Mouse (Mus musculus) MEL (cell line): Measurements from ENCODE around the gene Lhfp.

Experiments used
- CTCF ChIP-seq, 3 experiments: IDR thresholded peaks in 2 of 3; conservative IDR thresholded peaks in 1 of 3; 2 replicates each; pipeline ENCODE4 v1.5.1; 2011 to 2012; ENCODE audit warnings: low read length in 3 of 3, low read depth in 2 of 3, mild to moderate bottlenecking in 2 of 3, improper control_type of control experiment in 1 of 3, inconsistent platforms in 1 of 3, mixed read lengths in 1 of 3, moderate library complexity in 1 of 3; ENCODE audit not compliant: control insufficient read depth in 1 of 3, insufficient read depth in 1 of 3, poor library complexity in 1 of 3, severe bottlenecking in 1 of 3
- EP300 ChIP-seq, 2 experiments: IDR thresholded peaks; 2 replicates each; pipeline ENCODE4 v1.6.1; 2011; ENCODE audit warnings: improper control_type of control experiment in 2 of 2, low read length in 2 of 2, low read depth in 1 of 2, mild to moderate bottlenecking in 1 of 2
- GATA1 ChIP-seq: IDR thresholded peaks from 2 replicates; pipeline ENCODE4 v1.6.1; 2011; ENCODE audit warnings: low read depth, low read length, improper control_type of control experiment
- MEF2A ChIP-seq: IDR thresholded peaks from 2 replicates; pipeline ENCODE4 v1.6.1; 2014; ENCODE audit warnings: low read depth, mild to moderate bottlenecking, inconsistent platforms, low read length, improper control_type of control experiment; ENCODE audit not compliant: poor library complexity, insufficient replicate concordance, severe bottlenecking; ENCODE audit errors: extremely low read depth
- MXI1 ChIP-seq: IDR thresholded peaks from 2 replicates; pipeline ENCODE4 v1.6.1; 2011; ENCODE audit warnings: mild to moderate bottlenecking, low read depth, low read length, improper control_type of control experiment
- POLR2A ChIP-seq, 2 experiments: IDR thresholded peaks; 2 replicates each; pipeline ENCODE4 v1.6.1; 2011 to 2012; ENCODE audit warnings: low read length in 2 of 2, mild to moderate bottlenecking in 2 of 2, control low read depth in 1 of 2, improper control_type of control experiment in 1 of 2, low read depth in 1 of 2, moderate library complexity in 1 of 2; ENCODE audit not compliant: control insufficient read depth in 1 of 2, insufficient read depth in 1 of 2, poor library complexity in 1 of 2
- RCOR1 ChIP-seq: IDR thresholded peaks from 2 replicates; pipeline ENCODE4 v1.6.1; 2012; ENCODE audit warnings: low read depth, mild to moderate bottlenecking, inconsistent platforms, low read length, improper control_type of control experiment
- USF1 ChIP-seq: IDR thresholded peaks from 2 replicates; pipeline ENCODE4 v1.6.1; 2014; ENCODE audit warnings: low read depth, mild to moderate bottlenecking, inconsistent platforms, low read length, improper control_type of control experiment, moderate library complexity
- ZC3H11A ChIP-seq: IDR thresholded peaks from 2 replicates; pipeline ENCODE4 v1.6.1; 2012; ENCODE audit warnings: low read depth, mild to moderate bottlenecking, inconsistent platforms, low read length, improper control_type of control experiment

- TF ChIP-seq CTCF (IDR thresholded peaks at IDR 0.05 in 2 of 3, conservative IDR thresholded peaks at IDR 0.05 in 1 of 3; ENCODE audit: control insufficient read depth in 1 of 3, insufficient read depth in 1 of 3, low read depth in 2 of 3, low read length in 3 of 3, poor library complexity in 1 of 3, severe bottlenecking in 1 of 3) (no peak), ZC3H11A (no peak), POLR2A (IDR thresholded peaks at IDR 0.05; ENCODE audit: control insufficient read depth in 1 of 2, insufficient read depth in 1 of 2, low read depth in 1 of 2, low read length in 2 of 2, poor library complexity in 1 of 2) (no peak), MEF2A (no peak), USF1 (no peak), RCOR1 (no peak), MXI1 (no peak), GATA1 (no peak), EP300 (IDR thresholded peaks at IDR 0.05; ENCODE audit: low read depth in 1 of 2, low read length in 2 of 2) (no peak)
Measured at GRCm38 (mm10) chr3:53151081-53151480, 109.8 kb downstream of the Lhfp start.
